Mouse (Mus musculus): Measurements from ENCODE around the gene Lrfn4. TPM values are rescaled to one million over a fixed set of nuclear protein-coding genes. Genes with fewer than 3 reads are reported as not detected.

The Lrfn4 gene
- polyA plus RNA-seq, 1 experiment from 2014 or later = 4.6 TPM

- no peak for TF ChIP-seq CTCF (IDR thresholded peaks at IDR 0.05; ENCODE audit: low read depth)
- H3K4me1 ChIP-seq (replicated peaks; ENCODE audit: control insufficient read depth, insufficient read depth, low read length) = no peaks in the 10 kb centered on the region
- H3K27ac ChIP-seq (ENCODE audit: low read depth, low read length) = no peak overlapping the region
- no peaks in the 10 kb centered on the region for H3K27me3 ChIP-seq (replicated peaks; ENCODE audit: control insufficient read depth, insufficient read depth, low read length)
- H3K9ac ChIP-seq (ENCODE audit: low read depth, low read length) = no peak overlapping the region
- no peaks in the 10 kb centered on the region for H3K36me3 ChIP-seq (ENCODE audit: control insufficient read depth, insufficient read depth)
- 85% methylated on average over 4 of the region's 4 CpGs for WGBS
- no peak for ATAC-seq
- H3K4me2 ChIP-seq (replicated peaks; ENCODE audit: low read depth) = no peak overlapping the region
- no peaks in the 10 kb centered on the region for H3K9me3 ChIP-seq (ENCODE audit: control insufficient read depth)
- H3K4me3 ChIP-seq (ENCODE audit: low read depth, low read length) = no peak overlapping the region
Measured at GRCm38 (mm10) chr19:4572061-4572460, 43.4 kb downstream of the Lrfn4 start.

DNA sequence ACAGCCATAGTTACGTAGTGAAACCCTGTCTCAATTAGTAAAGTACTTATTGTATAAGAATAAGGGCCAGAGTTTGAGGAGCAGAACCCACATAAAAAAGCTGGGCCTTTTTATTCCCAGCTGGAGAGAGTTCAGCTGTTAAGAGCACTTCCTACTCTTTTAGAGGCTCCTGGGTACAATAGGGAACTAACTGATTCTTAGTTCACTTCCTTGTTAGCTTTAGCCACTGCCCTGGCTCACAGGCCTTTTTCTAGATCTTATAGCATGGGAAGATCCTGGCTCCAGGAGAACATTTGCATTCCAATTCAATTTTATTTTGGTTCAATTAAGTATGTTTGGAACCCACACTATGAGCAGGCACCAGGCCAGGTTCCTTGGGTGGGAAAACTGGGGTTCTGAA is 43.8 kb downstream of the Lrfn4 start:
- Histone ChIP-seq H3K27ac (ENCODE audit: low read depth, low read length) (no peak overlapping the region), H3K4me1 (replicated peaks; ENCODE audit: control insufficient read depth, insufficient read depth, low read length) (no peaks in the 10 kb centered on the region), H3K27me3 (replicated peaks; ENCODE audit: control insufficient read depth, insufficient read depth, low read length) (no peaks in the 10 kb centered on the region), H3K9me3 (ENCODE audit: control insufficient read depth) (no peaks in the 10 kb centered on the region), H3K9ac (ENCODE audit: low read depth, low read length) (no peak overlapping the region), H3K4me3 (ENCODE audit: low read depth, low read length) (no peak overlapping the region), H3K4me2 (replicated peaks; ENCODE audit: low read depth) (no peak overlapping the region), H3K36me3 (ENCODE audit: control insufficient read depth, insufficient read depth) (no peaks in the 10 kb centered on the region)
- no peak for TF ChIP-seq CTCF (IDR thresholded peaks at IDR 0.05; ENCODE audit: low read depth)
- WGBS = 88% methylated on average over 1 of the region's 1 CpGs
- ATAC-seq = no peak

- ATAC-seq = no peak
- H3K4me2 ChIP-seq (replicated peaks; ENCODE audit: low read depth) = no peak overlapping the region
- no peaks in the 10 kb centered on the region for H3K4me1 ChIP-seq (replicated peaks; ENCODE audit: control insufficient read depth, insufficient read depth, low read length)
- H3K27me3 ChIP-seq (replicated peaks; ENCODE audit: control insufficient read depth, insufficient read depth, low read length) = no peaks in the 10 kb centered on the region
- H3K4me3 ChIP-seq (ENCODE audit: low read depth, low read length) = no peak overlapping the region
- H3K36me3 ChIP-seq (ENCODE audit: control insufficient read depth, insufficient read depth) = no peaks in the 10 kb centered on the region
- H3K9me3 ChIP-seq (ENCODE audit: control insufficient read depth) = no peaks in the 10 kb centered on the region
- 84% methylated on average over 6 of the region's 6 CpGs for WGBS
- no peak for TF ChIP-seq CTCF (IDR thresholded peaks at IDR 0.05; ENCODE audit: low read depth)
- H3K9ac ChIP-seq (ENCODE audit: low read depth, low read length) = no peak overlapping the region
- H3K27ac ChIP-seq (ENCODE audit: low read depth, low read length) = no peak overlapping the region
Measured at GRCm38 (mm10) chr19:4570815-4571214, 44.7 kb downstream of the Lrfn4 start.

- H3K27me3 ChIP-seq (replicated peaks; ENCODE audit: control insufficient read depth, insufficient read depth, low read length) = no peaks in the 10 kb centered on the region
- H3K4me2 ChIP-seq (replicated peaks; ENCODE audit: low read depth) = no peak overlapping the region
- TF ChIP-seq CTCF (IDR thresholded peaks at IDR 0.05; ENCODE audit: low read depth) = no peak
- no peak overlapping the region for H3K4me3 ChIP-seq (ENCODE audit: low read depth, low read length)
- H3K9ac ChIP-seq (ENCODE audit: low read depth, low read length) = no peak overlapping the region
- no peak for ATAC-seq
- H3K27ac ChIP-seq (ENCODE audit: low read depth, low read length) = no peak overlapping the region
- no peaks in the 10 kb centered on the region for H3K9me3 ChIP-seq (ENCODE audit: control insufficient read depth)
- H3K4me1 ChIP-seq (replicated peaks; ENCODE audit: control insufficient read depth, insufficient read depth, low read length) = no peaks in the 10 kb centered on the region
- 81% methylated on average over 11 of the region's 11 CpGs for WGBS
- no peaks in the 10 kb centered on the region for H3K36me3 ChIP-seq (ENCODE audit: control insufficient read depth, insufficient read depth)
Measured at GRCm38 (mm10) chr19:4570237-4570613, 45.2 kb downstream of the Lrfn4 start.

DNA sequence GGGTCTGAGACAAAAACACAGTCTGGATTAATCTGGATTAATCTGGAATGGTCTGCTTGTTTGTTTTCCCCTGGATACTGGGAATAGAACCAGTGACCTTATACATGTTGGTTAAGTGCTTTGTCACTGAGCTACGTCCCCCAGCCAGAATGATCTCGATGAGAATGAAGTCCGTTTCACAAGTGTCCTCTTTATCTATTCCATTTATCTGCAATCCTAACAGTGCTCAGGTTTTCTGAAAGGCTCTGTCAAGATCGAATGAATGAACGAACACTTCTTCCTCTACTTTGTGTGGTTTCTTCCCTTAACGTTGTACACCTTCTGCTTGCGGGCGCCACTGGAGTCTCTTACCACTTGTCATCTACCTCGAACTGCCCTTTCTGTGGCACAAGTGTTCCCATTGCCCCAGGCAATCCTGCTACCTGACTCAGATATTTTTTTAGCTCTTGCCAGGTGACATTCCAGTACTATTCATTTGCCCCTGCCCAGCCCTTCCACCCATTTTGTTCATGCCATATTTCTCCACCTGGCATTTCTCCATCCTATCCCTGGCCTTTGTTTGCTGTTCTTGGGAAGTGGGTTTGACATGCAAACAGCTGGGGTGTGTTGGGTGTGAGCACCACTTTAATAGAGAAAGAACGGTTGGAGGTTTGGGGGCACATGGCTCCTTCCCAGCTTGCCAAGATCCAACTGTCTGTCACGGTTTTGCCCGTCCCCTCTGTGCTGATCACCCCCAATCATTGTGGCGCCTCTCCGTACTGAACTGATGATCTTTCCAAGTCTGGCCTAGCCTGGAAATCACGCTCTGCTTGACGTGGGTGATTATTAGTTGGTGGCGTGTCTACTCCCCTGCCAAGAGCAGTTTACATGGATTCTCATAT is 45.9 kb downstream of the Lrfn4 start:
- no peaks in the 10 kb centered on the region for H3K27me3 ChIP-seq (replicated peaks; ENCODE audit: control insufficient read depth, insufficient read depth, low read length)
- H3K9ac ChIP-seq (ENCODE audit: low read depth, low read length) = no peak overlapping the region
- H3K36me3 ChIP-seq (ENCODE audit: control insufficient read depth, insufficient read depth) = no peaks in the 10 kb centered on the region
- WGBS = 82% methylated on average over 17 of the region's 17 CpGs
- no peak overlapping the region for H3K4me3 ChIP-seq (ENCODE audit: low read depth, low read length)
- no peak overlapping the region for H3K27ac ChIP-seq (ENCODE audit: low read depth, low read length)
- ATAC-seq = no peak
- no peaks in the 10 kb centered on the region for H3K4me1 ChIP-seq (replicated peaks; ENCODE audit: control insufficient read depth, insufficient read depth, low read length)
- no peak for TF ChIP-seq CTCF (IDR thresholded peaks at IDR 0.05; ENCODE audit: low read depth)
- H3K4me2 ChIP-seq (replicated peaks; ENCODE audit: low read depth) = no peak overlapping the region
- H3K9me3 ChIP-seq (ENCODE audit: control insufficient read depth) = no peaks in the 10 kb centered on the region

DNA sequence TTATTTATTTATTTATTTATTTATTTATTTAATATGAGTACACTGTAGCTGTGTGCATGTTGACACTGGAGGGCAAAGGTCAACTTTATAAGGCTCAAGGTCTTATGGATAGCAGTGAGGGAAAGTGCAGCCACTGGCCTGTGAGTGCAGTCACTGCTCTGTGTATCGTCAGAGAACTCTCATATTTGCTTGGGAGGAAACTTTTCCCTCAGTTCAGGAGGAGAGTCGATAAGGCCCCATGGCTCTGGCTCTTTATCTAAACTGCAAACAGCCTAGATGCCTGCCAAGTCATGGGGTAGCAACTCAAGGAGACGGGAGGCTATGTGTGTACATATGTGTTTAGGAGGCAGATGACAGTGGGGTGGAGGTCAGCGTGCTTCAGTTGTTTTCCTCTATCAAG is 46.6 kb downstream of the Lrfn4 start:
- Histone ChIP-seq H3K27ac (ENCODE audit: low read depth, low read length) (no peak overlapping the region), H3K9me3 (ENCODE audit: control insufficient read depth) (no peaks in the 10 kb centered on the region), H3K9ac (ENCODE audit: low read depth, low read length) (no peak overlapping the region), H3K27me3 (replicated peaks; ENCODE audit: control insufficient read depth, insufficient read depth, low read length) (no peaks in the 10 kb centered on the region), H3K4me3 (ENCODE audit: low read depth, low read length) (no peak overlapping the region), H3K4me2 (replicated peaks; ENCODE audit: low read depth) (no peak overlapping the region), H3K36me3 (ENCODE audit: control insufficient read depth, insufficient read depth) (no peaks in the 10 kb centered on the region), H3K4me1 (replicated peaks; ENCODE audit: control insufficient read depth, insufficient read depth, low read length) (no peaks in the 10 kb centered on the region)
- 22% methylated on average over 4 of the region's 4 CpGs for WGBS
- no peak for TF ChIP-seq CTCF (IDR thresholded peaks at IDR 0.05; ENCODE audit: low read depth)
- peak; percentile 54; the same call in 1 of the 2 replicates for ATAC-seq
